Mouse (Mus musculus) liver, embryonic 14.5 days (tissue): ENCODE results near the gene Stk38. TPM values are rescaled to one million over a fixed set of nuclear protein-coding genes. Genes with fewer than 3 reads are reported as not detected.

ENCODE experiments used
- ATAC-seq: fragments of 200-750 bp; cut with Nextera tagmentation; 2 replicates; pipeline ENCODE4 v1.8.0; 2017; ENCODE audit warnings: moderate number of reproducible peaks, mild to moderate bottlenecking, moderate library complexity; ENCODE audit not compliant: insufficient read depth
- DNase-seq, 3 experiments: peaks; one replicate each; pipeline ENCODE4 v3.0.0-alpha.2; 2012 to 2013; ENCODE audit warnings: low read depth in 3 of 3, low spot score in 3 of 3
- H3K27ac ChIP-seq: fragments of 300-500 bp; sonication (generic); 2 replicates; pipeline ENCODE4 v1.5.1; 2014; ENCODE audit warnings: moderate library complexity, mild to moderate bottlenecking, control low read depth, inconsistent platforms
- H3K27me3 ChIP-seq: fragments of 300-500 bp; sonication (generic); 2 replicates; pipeline ENCODE4 v1.6.1; 2014; ENCODE audit warnings: mild to moderate bottlenecking, low read length, moderate library complexity; ENCODE audit not compliant: control insufficient read depth, insufficient read depth
- H3K36me3 ChIP-seq: fragments of 300-500 bp; sonication (generic); replicated peaks from 2 replicates; pipeline ENCODE4 v1.6.1; 2014; ENCODE audit warnings: low read depth; ENCODE audit not compliant: control insufficient read depth, insufficient read depth
- H3K4me1 ChIP-seq, 2 experiments: fragments of 200-500 bp in 1 of 2; fragments of 300-500 bp in 1 of 2; sonication (generic) in 1 of 2; replicated peaks; 2 replicates each; pipeline ENCODE4 v1.6.1; 2012 to 2014; ENCODE audit warnings: antibody characterized with exemption in 1 of 2, inconsistent platforms in 1 of 2, low read length in 1 of 2; ENCODE audit not compliant: control insufficient read depth in 2 of 2, insufficient read depth in 2 of 2
- H3K4me2 ChIP-seq: fragments of 300-500 bp; sonication (generic); 2 replicates; pipeline ENCODE4 v1.6.1; 2014; ENCODE audit warnings: low read depth, mild to moderate bottlenecking, control low read depth, moderate library complexity
- H3K4me3 ChIP-seq, 2 experiments: fragments of 200-500 bp in 1 of 2; fragments of 300-500 bp in 1 of 2; sonication (generic) in 1 of 2; 2 replicates each; pipeline ENCODE4 v1.5.1; 2012 to 2014; ENCODE audit warnings: low read depth in 2 of 2, low read length in 2 of 2, mild to moderate bottlenecking in 2 of 2, control low read depth in 1 of 2, inconsistent platforms in 1 of 2, moderate library complexity in 1 of 2; ENCODE audit not compliant: insufficient read depth in 1 of 2
- H3K9ac ChIP-seq: fragments of 300-500 bp; sonication (generic); replicated peaks from 2 replicates; pipeline ENCODE4 v1.6.1; 2014; ENCODE audit warnings: mild to moderate bottlenecking, control low read depth, moderate library complexity
- H3K9me3 ChIP-seq: fragments of 300-500 bp; sonication (generic); 2 replicates; pipeline ENCODE4 v1.6.1; 2016; ENCODE audit warnings: low read length, mixed read lengths; ENCODE audit not compliant: control insufficient read depth
- CTCF ChIP-seq: IDR thresholded peaks from 2 replicates; pipeline ENCODE4 v1.5.1; 2016; ENCODE audit warnings: antibody characterized with exemption, low read depth, control low read depth
- EP300 ChIP-seq: IDR thresholded peaks from 2 replicates; pipeline ENCODE4 v1.6.1; 2016; ENCODE audit warnings: antibody characterized with exemption, low read depth
- WGBS: fragments of 180-500 bp; shearing (Covaris S2); extraction: QIAGEN DNeasy Blood & Tissue Kit; methylation state at CpG from one replicate; pipeline ENCODE4 v1.1.7; 2014; ENCODE audit not compliant: insufficient replicate concordance; 5-methylcytosine and 5-hydroxymethylcytosine counted together
- polyA plus RNA-seq, 2 experiments: library from polyadenylated mRNA; depleted of rRNA in 1 of 2; stranded (reverse) in 1 of 2; unstranded in 1 of 2; fragments of >200 nt; fragmentation: Nextera tagmentation in 1 of 2; extraction: Ambion mirVana in 1 of 2; gene quantifications; 2 replicates each; pipeline versions ENCODE4 v1.2.1 to v1.2.3; 2012 to 2014

Gene Stk38
- polyA plus RNA-seq, 2 experiments, result 29.2 to 31.8 TPM

DNA sequence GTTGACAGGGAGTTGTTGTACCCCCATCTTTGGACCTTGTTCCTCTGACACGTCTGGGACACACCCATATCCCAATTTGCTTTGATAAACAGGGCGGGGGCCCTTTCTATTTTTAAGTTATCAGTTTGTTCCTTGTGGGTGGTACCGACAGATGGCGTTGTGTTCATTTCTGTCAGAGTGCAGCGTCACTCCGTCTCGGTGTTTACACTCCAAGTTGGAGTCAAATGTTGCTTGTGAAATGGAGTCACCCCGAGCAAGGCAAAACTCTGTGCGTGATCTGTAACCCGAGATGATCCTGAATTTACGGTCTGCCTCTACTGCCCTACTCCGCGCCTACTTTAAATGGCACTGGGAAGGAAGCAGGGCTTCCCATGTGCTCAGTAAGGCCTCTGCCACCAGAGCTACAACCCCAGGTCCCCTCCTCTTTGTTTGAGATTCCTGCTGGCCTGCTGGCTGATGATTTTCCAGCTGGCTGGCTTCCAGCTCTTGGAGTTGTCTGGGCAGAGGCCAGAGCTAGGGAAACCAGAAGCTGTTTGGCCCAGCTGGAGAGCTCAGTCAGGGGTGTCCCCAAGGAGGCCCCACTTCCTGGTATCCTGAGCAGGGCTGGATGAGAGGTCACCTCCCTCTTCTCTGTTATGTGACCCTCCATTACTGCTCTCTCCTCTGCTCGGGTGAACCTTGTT lies 77.3 kb downstream of the Stk38 start:
- peak; percentile 93 for DNase-seq
- Histone ChIP-seq H3K4me2 (peak overlapping the region; percentile 84), H3K27me3 (no peaks in the 10 kb centered on the region), H3K4me1 (peaks cover 26 to 39% of the 10 kb centered on the region in 2 experiments), H3K27ac (peak overlapping the region; percentile 100), H3K36me3 (no peaks in the 10 kb centered on the region), H3K4me3 (peak overlapping the region; percentile 37 to 48), H3K9ac (peak overlapping the region; percentile 94), H3K9me3 (no peaks in the 10 kb centered on the region)
- peak; percentile 89 for ATAC-seq
- TF ChIP-seq EP300, result peak; percentile 93
- peak; percentile 57 for TF ChIP-seq CTCF
- 6% methylated on average over 14 of the region's 14 CpGs for WGBS

- Histone ChIP-seq H3K4me2 (no peak overlapping the region), H3K36me3 (no peaks in the 10 kb centered on the region), H3K4me3 (no peak overlapping the region), H3K4me1 (peaks cover 26 to 38% of the 10 kb centered on the region in 2 experiments), H3K27ac (peak overlapping the region; percentile 100), H3K9me3 (no peaks in the 10 kb centered on the region), H3K9ac (peak overlapping the region; percentile 94), H3K27me3 (no peaks in the 10 kb centered on the region)
- no peak for TF ChIP-seq CTCF
- no peak for TF ChIP-seq EP300
- no peak for DNase-seq
- ATAC-seq, result no peak
- 85% methylated on average over 4 of the region's 4 CpGs for WGBS
These were observed 78.4 kb downstream of the Stk38 start for GRCm38 (mm10) chr17:28929369-28929768.

GRCm38 (mm10) chr17:28928004-28928403 lies 79.8 kb downstream of the Stk38 start:
- Histone ChIP-seq H3K27ac (peak overlapping the region; percentile 23; the same call in 1 of the 2 replicates), H3K4me3 (no peak overlapping the region), H3K27me3 (no peaks in the 10 kb centered on the region), H3K9ac (no peak overlapping the region), H3K9me3 (no peaks in the 10 kb centered on the region), H3K36me3 (no peaks in the 10 kb centered on the region), H3K4me1 (peaks cover 26 to 38% of the 10 kb centered on the region in 2 experiments), H3K4me2 (no peak overlapping the region)
- WGBS, result 72% methylated on average over 9 of the region's 9 CpGs
- ATAC-seq (no peak), DNase-seq (no peak)
- TF ChIP-seq EP300, result no peak
- no peak for TF ChIP-seq CTCF

DNA sequence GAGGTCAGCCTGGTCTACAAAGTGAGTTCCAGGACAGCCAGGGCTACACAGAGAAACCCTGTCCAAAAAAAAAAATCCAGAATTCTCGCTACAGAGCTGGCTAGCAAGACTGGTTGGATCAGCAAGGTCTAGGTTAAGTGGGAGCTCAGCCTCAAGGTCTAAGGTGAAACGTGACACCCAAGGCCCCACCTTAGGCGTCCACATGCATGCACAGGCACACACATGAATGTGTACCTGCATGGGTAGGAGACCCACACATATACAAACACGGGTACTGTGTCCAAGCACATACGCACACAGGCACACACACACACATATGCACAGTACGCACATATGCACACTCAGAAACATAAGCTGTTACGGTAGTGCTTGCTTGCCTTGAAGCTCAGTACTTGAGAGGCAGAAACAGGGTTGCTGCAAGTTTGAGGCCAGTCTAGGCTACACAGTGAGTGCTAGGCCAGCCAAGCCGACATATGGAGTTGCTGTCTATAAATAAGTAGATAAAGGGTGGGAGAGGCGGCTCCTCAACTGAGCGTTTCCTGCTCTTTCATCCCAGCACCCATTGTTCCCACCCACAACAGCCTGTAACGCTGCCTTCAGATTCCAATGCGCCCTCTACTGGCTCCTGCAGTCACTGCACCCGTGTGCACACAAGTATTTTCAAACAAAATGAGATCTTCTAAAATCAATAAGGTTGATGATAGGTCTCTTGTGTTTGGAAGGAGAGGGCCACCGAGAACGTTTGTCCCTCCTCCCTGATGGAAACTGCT lies 80.7 kb downstream of the Stk38 start:
- no peaks in the 10 kb centered on the region for H3K27me3 ChIP-seq
- H3K4me1 ChIP-seq, result peaks cover 26 to 39% of the 10 kb centered on the region in 2 experiments
- H3K9ac ChIP-seq, result no peak overlapping the region

DNA sequence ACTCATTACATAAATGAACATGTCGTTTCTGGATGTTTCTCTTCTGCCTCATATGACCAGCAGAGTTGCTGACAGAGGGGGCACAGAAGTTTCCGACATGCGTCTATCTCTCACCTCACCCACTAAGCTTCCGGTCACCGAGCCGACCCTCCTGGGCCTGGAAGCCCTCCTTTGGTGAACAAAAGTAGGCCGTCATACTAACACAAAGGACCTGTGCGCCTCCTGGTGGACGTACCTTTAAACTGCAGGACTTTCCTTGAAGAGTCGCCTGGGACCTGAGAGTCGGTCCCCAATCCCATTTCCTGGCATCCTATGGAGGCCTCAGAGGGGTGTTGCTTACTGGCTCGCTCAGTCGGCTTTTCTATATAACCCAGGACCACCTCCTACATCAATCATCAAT lies 81.4 kb downstream of the Stk38 start:
- 9% methylated on average over 13 of the region's 13 CpGs for WGBS
- Histone ChIP-seq H3K4me2 (no peak overlapping the region), H3K9ac (no peak overlapping the region), H3K4me3 (no peak overlapping the region), H3K9me3 (no peaks in the 10 kb centered on the region), H3K27me3 (no peaks in the 10 kb centered on the region), H3K4me1 (peaks cover 20 to 33% of the 10 kb centered on the region in 2 experiments), H3K27ac (no peak overlapping the region), H3K36me3 (no peaks in the 10 kb centered on the region)
- peak; percentile 95 for TF ChIP-seq CTCF
- no peak for TF ChIP-seq EP300
- peak; percentile 52 to 64 (median 55) for DNase-seq
- no peak for ATAC-seq

More for the DNA sequence above, 80.7 kb downstream of the Stk38 start:
- H3K9me3 ChIP-seq, result no peaks in the 10 kb centered on the region
- peak overlapping the region; percentile 18; the same call in 1 of the 2 replicates for H3K4me2 ChIP-seq
- TF ChIP-seq CTCF (peak; percentile 97), EP300 (no peak)
- no peak overlapping the region for H3K4me3 ChIP-seq
- ATAC-seq (no peak), DNase-seq (peak; percentile 63 to 72 (median 65))
- WGBS, result 33% methylated on average over 15 of the region's 15 CpGs
- peak overlapping the region; percentile 52 for H3K27ac ChIP-seq
- H3K36me3 ChIP-seq, result no peaks in the 10 kb centered on the region
